Mouse (Mus musculus) olfactory bulb, adult 2 months (tissue): ENCODE measurements around the gene Fgf22.
A peak's percentile ranks its signal among the peaks of the same experiment; 100 is the strongest.

ENCODE experiments used
- CTCF ChIP-seq: fragments of 200-500 bp; IDR thresholded peaks from 2 replicates; pipeline ENCODE4 v1.5.1; 2012; ENCODE audit warnings: low read depth, mild to moderate bottlenecking, low read length, moderate library complexity; ENCODE audit not compliant: insufficient read depth
- POLR2A ChIP-seq: fragments of 200-500 bp; IDR thresholded peaks from 2 replicates; pipeline ENCODE4 v1.6.1; 2012; ENCODE audit warnings: mild to moderate bottlenecking, low read depth, low read length, moderate library complexity; ENCODE audit not compliant: insufficient read depth

DNA sequence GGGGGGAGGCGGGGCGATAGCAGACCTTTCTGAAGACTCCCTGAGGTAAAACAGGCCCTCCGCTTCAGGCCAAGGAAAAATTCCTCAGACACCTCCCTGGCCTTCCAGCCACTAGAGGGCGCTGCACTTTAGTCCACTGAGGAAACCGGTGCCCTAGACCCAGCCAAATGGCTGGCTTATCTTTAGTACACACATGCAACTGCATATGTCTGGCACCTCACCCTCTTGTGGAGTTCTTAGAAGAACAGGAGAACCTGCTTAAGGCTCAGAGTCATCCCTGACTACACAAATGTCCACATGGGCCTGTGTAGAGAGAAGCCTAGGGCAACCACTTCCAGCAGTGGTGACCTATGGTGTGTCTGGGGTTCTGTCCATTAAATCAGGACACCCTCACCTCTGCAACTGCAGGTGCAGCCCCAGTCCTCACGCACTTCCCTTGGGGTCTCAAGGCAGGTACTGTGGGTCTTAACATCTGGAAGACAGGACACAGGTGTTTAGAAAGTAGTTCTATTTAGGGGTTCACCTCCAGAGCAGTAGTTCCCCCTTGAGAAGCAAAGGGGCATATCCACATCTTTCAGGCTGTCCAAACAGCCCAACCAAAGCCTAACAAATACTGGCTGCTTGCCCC lies 42.3 kb upstream of the Fgf22 start:
- TF ChIP-seq CTCF = peak; percentile 39; the same call in 1 of the 2 replicates
- no peak for TF ChIP-seq POLR2A
